Mouse (Mus musculus) forebrain, embryonic 15.5 days (tissue): ENCODE results near the gene Bbs4. TPM values are rescaled to one million over a fixed set of nuclear protein-coding genes. Genes with fewer than 3 reads are reported as not detected.

Experiments used
- ATAC-seq: fragments of 200-750 bp; cut with Nextera tagmentation; replicated peaks from 2 replicates; pipeline ENCODE4 v1.8.0; 2017; ENCODE audit warnings: mild to moderate bottlenecking, moderate TSS enrichment, moderate library complexity
- H3K27ac ChIP-seq: fragments of 300-500 bp; sonication (generic); replicated peaks from 2 replicates; pipeline ENCODE4 v1.5.1; 2015; ENCODE audit warnings: mild to moderate bottlenecking, inconsistent platforms
- H3K27me3 ChIP-seq: fragments of 300-500 bp; sonication (generic); 2 replicates; pipeline ENCODE4 v1.6.1; 2015; ENCODE audit warnings: inconsistent platforms
- H3K36me3 ChIP-seq: fragments of 300-500 bp; sonication (generic); 2 replicates; pipeline ENCODE4 v1.6.1; 2015; ENCODE audit warnings: mild to moderate bottlenecking, inconsistent platforms
- H3K4me1 ChIP-seq: fragments of 300-500 bp; sonication (generic); 2 replicates; pipeline ENCODE4 v1.6.1; 2015; ENCODE audit warnings: inconsistent platforms
- H3K4me2 ChIP-seq: fragments of 300-500 bp; sonication (generic); replicated peaks from 2 replicates; pipeline ENCODE4 v1.6.1; 2015; ENCODE audit warnings: mild to moderate bottlenecking, inconsistent platforms
- H3K4me3 ChIP-seq: fragments of 300-500 bp; sonication (generic); 2 replicates; pipeline ENCODE4 v1.5.1; 2015; ENCODE audit warnings: mild to moderate bottlenecking, inconsistent platforms
- H3K9ac ChIP-seq: fragments of 300-500 bp; sonication (generic); replicated peaks from 2 replicates; pipeline ENCODE4 v1.6.1; 2015; ENCODE audit warnings: mild to moderate bottlenecking, inconsistent platforms
- H3K9me3 ChIP-seq: fragments of 300-500 bp; sonication (generic); 2 replicates; pipeline ENCODE4 v1.6.1; 2016; ENCODE audit warnings: inconsistent platforms
- WGBS: fragments of 180-500 bp; shearing (Covaris S2); methylation state at CpG from one replicate; pipeline ENCODE4 v1.1.7; 2015; ENCODE audit warnings: mixed read lengths; 5-methylcytosine and 5-hydroxymethylcytosine counted together
- polyA plus RNA-seq: library from polyadenylated mRNA; unstranded; fragments of >200 nt; fragmentation: Nextera tagmentation; extraction: Ambion mirVana; gene quantifications from 2 replicates; pipeline ENCODE4 v1.2.1, GENCODE M21; 2015

Bbs4 gene
- polyA plus RNA-seq, 1 experiment from 2014 or later: 44.2 TPM

- ATAC-seq: peak; percentile 98
- Histone ChIP-seq H3K4me1 (peaks cover 14% of the 10 kb centered on the region), H3K36me3 (no peaks in the 10 kb centered on the region), H3K9ac (peak within 1 kb of the TSS; percentile 85), H3K27ac (peak within 1 kb of the TSS; percentile 89), H3K4me3 (peak within 1 kb of the TSS; percentile 91), H3K27me3 (no peaks in the 10 kb centered on the region), H3K9me3 (no peaks in the 10 kb centered on the region), H3K4me2 (peak within 1 kb of the TSS; percentile 71)
- WGBS: under 1% methylated on average over 58 of the region's 58 CpGs
These were observed 62.2 kb downstream of the Bbs4 start, which contains the start of gene Adpgk for GRCm38 (mm10) chr9:59290957-59291687. Gene Adpgk (plus strand): TSS chr9:59291558.

- 73% methylated on average over 6 of the region's 6 CpGs for WGBS
- peaks cover 14% of the 10 kb centered on the region for H3K4me1 ChIP-seq
These were observed 63.7 kb downstream of the Bbs4 start for GRCm38 (mm10) chr9:59289529-59290115.

DNA sequence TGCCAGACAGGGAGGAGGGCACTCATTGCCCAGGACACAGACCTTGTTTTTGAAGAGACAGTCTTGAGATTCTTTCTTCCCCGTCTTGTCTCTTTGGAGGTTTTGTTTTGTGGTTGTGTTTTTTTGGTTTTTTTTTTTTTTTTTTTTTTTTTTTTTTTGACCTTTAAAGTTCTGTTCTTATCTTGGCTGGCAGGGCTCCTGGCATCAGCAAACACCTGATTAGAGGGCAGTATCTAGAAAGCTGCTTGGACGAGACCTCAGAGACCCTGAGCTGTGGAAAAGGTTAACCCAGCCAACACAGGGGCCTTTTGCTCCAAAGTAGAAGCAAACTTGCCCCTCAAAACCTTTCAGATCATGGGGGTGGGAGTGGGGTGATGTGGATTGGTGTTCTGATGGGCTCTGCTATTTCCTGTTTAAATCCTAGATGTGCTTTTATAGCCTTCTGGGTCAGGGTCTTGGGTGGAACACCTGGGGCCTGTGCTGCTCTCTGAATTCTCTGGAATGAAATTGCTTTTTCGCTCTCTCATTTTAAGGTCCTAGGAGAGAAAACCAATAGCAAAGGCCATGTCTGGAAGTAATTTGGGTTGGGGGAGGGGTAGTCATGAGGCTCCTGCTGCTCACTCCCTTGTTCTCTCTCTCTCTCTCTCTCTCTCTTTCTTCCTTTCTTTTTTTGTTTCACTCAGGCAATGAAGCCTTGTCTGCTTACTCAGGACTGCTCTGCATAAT is 64.5 kb downstream of the Bbs4 start:
- Histone ChIP-seq H3K4me1 (peaks cover 14% of the 10 kb centered on the region), H3K4me2 (no peak overlapping the region), H3K9ac (no peak overlapping the region), H3K27me3 (no peaks in the 10 kb centered on the region), H3K36me3 (no peaks in the 10 kb centered on the region), H3K4me3 (no peak overlapping the region), H3K27ac (no peak overlapping the region), H3K9me3 (no peaks in the 10 kb centered on the region)
- WGBS: 69% methylated on average over 3 of the region's 3 CpGs
- no peak for ATAC-seq

More at GRCm38 (mm10) chr9:59289529-59290115, 63.7 kb downstream of the Bbs4 start:
- no peaks in the 10 kb centered on the region for H3K27me3 ChIP-seq
- no peak overlapping the region for H3K4me2 ChIP-seq
- H3K4me3 ChIP-seq: no peak overlapping the region
- H3K36me3 ChIP-seq: no peaks in the 10 kb centered on the region
- H3K27ac ChIP-seq: no peak overlapping the region
- no peak for ATAC-seq
- no peak overlapping the region for H3K9ac ChIP-seq
- no peaks in the 10 kb centered on the region for H3K9me3 ChIP-seq

GRCm38 (mm10) chr9:59288058-59288457 is 65.2 kb downstream of the Bbs4 start:
- WGBS: 88% methylated on average over 5 of the region's 5 CpGs
- H3K27me3 ChIP-seq: no peaks in the 10 kb centered on the region
- ATAC-seq: no peak
- peaks cover 14% of the 10 kb centered on the region for H3K4me1 ChIP-seq
- H3K36me3 ChIP-seq: no peaks in the 10 kb centered on the region
- no peaks in the 10 kb centered on the region for H3K9me3 ChIP-seq
- H3K9ac ChIP-seq: no peak overlapping the region
- H3K27ac ChIP-seq: no peak overlapping the region
- H3K4me2 ChIP-seq: no peak overlapping the region
- H3K4me3 ChIP-seq: no peak overlapping the region

DNA sequence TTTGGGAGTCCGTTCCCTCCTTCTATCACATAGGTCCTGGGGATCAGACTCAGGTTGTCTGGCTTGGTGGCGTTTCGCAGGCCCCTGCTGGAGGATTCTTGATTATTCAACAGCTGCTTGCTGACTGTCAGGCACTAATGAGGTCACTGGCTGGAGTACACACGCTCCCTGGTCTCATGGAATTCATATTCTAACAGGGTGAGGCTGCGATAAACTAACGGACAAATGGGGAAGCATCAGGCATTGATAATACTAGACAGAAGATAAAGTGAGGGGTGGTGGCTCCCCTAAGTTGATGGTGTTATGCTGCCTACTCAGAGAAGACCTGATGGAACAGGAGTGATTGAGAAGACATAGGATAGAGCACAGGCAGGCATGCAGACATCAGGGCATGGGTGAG is 67.7 kb downstream of the Bbs4 start:
- WGBS: 73% methylated on average over 6 of the region's 6 CpGs

GRCm38 (mm10) chr9:59282683-59282986 is 70.7 kb downstream of the Bbs4 start:
- WGBS: 51% methylated on average over 7 of the region's 7 CpGs
- Histone ChIP-seq H3K27ac (no peak overlapping the region), H3K9ac (no peak overlapping the region), H3K4me1 (peaks cover 14% of the 10 kb centered on the region), H3K36me3 (no peaks in the 10 kb centered on the region), H3K4me3 (no peak overlapping the region), H3K9me3 (no peaks in the 10 kb centered on the region), H3K27me3 (no peaks in the 10 kb centered on the region), H3K4me2 (no peak overlapping the region; the same call in 1 of the 2 replicates)
- peak; percentile 18; the same call in 1 of the 2 replicates for ATAC-seq

More for the DNA sequence above, 67.7 kb downstream of the Bbs4 start:
- no peaks in the 10 kb centered on the region for H3K27me3 ChIP-seq
- no peaks in the 10 kb centered on the region for H3K36me3 ChIP-seq
- peaks cover 13% of the 10 kb centered on the region for H3K4me1 ChIP-seq
- no peak overlapping the region for H3K4me2 ChIP-seq
- no peak overlapping the region for H3K27ac ChIP-seq
- no peak overlapping the region for H3K9ac ChIP-seq
- no peaks in the 10 kb centered on the region for H3K9me3 ChIP-seq
- no peak overlapping the region for H3K4me3 ChIP-seq
- ATAC-seq: no peak

DNA sequence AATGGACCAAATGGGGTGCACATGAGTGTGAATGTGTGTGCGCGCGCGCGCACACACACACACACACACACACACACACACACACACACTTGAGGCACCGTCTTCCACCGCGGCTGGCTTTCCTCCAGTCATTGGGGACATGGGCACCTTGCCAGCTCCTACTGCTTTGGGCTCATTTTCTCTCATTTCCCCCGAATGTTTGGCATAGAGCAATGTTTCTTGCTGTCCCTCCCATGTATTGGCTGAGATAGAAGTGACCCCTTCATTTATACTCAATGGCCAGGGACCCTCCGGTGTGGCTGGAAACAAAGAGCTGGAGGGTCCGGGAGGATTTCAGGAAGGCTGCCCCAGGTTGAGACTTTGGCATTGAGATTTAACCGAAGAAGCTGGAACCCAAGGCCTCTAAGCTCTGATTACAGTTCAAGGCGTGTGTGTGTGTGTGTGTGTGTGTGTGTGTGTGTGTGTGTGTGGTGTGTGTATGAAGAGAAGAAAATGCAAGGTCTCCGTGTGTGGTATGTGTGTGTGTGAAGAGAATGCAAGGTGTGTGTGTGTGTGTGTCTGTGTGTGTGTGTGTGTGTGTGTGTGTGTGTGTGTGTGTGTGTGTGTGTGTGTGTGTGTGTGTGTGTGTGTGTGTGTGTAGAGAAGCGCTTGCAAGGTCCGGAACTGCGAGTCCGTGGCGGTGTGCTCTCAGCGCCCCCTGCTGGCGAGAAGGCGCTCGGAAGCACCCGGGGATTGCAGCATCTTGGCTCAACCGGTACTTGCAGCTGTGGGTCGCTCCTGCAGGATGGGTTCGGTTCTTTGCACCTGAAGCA is 71.2 kb downstream of the Bbs4 start:
- Histone ChIP-seq H3K9ac (no peak overlapping the region), H3K4me1 (peaks cover 18% of the 10 kb centered on the region), H3K4me2 (peak overlapping the region; percentile 20), H3K9me3 (no peaks in the 10 kb centered on the region), H3K27ac (peak overlapping the region; percentile 73), H3K36me3 (no peaks in the 10 kb centered on the region), H3K4me3 (no peak overlapping the region), H3K27me3 (no peaks in the 10 kb centered on the region)
- peak; percentile 77; the same call in 1 of the 2 replicates for ATAC-seq
- WGBS: 29% methylated on average over 27 of the region's 27 CpGs

DNA sequence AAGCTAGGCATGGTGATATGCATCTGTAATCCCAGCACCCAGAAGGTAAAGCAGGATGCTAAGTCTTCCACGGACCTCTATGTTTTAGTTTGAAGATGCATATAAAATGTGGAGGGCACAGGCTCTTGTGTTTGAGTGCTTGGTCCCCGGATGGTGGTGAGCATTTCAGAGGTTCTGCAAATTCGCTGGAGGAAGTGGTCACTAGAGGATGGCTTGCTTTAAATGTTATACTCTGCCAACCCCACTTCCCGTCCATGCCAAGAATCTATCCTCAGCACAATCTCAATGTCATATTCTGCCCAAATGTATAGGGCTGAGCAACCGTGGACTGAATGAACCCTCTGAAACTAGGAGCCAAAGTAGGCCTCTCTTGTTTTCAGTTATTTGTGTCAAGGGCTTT is 72.4 kb downstream of the Bbs4 start:
- Histone ChIP-seq H3K27me3 (no peaks in the 10 kb centered on the region), H3K4me3 (no peak overlapping the region)

GRCm38 (mm10) chr9:59278694-59279093 is 74.6 kb downstream of the Bbs4 start:
- no peak overlapping the region; the same call in 1 of the 2 replicates for H3K27ac ChIP-seq
- no peaks in the 10 kb centered on the region for H3K27me3 ChIP-seq
- no peak overlapping the region for H3K4me3 ChIP-seq
- ATAC-seq: no peak
- no peaks in the 10 kb centered on the region for H3K36me3 ChIP-seq
- H3K9ac ChIP-seq: no peak overlapping the region
- H3K4me1 ChIP-seq: peaks cover 18% of the 10 kb centered on the region
- WGBS: 91% methylated on average over 5 of the region's 5 CpGs
- no peak overlapping the region for H3K4me2 ChIP-seq
- no peaks in the 10 kb centered on the region for H3K9me3 ChIP-seq

More for the DNA sequence above, 72.4 kb downstream of the Bbs4 start:
- Histone ChIP-seq H3K9me3 (no peaks in the 10 kb centered on the region), H3K9ac (no peak overlapping the region), H3K4me1 (peaks cover 18% of the 10 kb centered on the region), H3K36me3 (no peaks in the 10 kb centered on the region), H3K27ac (peak overlapping the region; percentile 73; the same call in 1 of the 2 replicates), H3K4me2 (no peak overlapping the region)
- 89% methylated on average over 5 of the region's 5 CpGs for WGBS
- no peak for ATAC-seq

- Histone ChIP-seq H3K9me3 (no peaks in the 10 kb centered on the region), H3K4me1 (peaks cover 18% of the 10 kb centered on the region), H3K4me3 (no peak overlapping the region), H3K4me2 (no peak overlapping the region), H3K27ac (no peak overlapping the region; the same call in 1 of the 2 replicates), H3K9ac (no peak overlapping the region), H3K36me3 (no peaks in the 10 kb centered on the region), H3K27me3 (no peaks in the 10 kb centered on the region)
- 93% methylated on average over 2 of the region's 2 CpGs for WGBS
- ATAC-seq: no peak
These were observed 75.1 kb downstream of the Bbs4 start for GRCm38 (mm10) chr9:59278199-59278598.

GRCm38 (mm10) chr9:59274846-59275455 is 78.4 kb downstream of the Bbs4 start:
- no peaks in the 10 kb centered on the region for H3K27me3 ChIP-seq
- no peak overlapping the region for H3K9ac ChIP-seq
- H3K36me3 ChIP-seq: no peaks in the 10 kb centered on the region
- no peak overlapping the region for H3K4me2 ChIP-seq
- no peak overlapping the region for H3K4me3 ChIP-seq
- 85% methylated on average over 19 of the region's 19 CpGs for WGBS
- no peak overlapping the region for H3K27ac ChIP-seq
- no peak for ATAC-seq
- H3K9me3 ChIP-seq: no peaks in the 10 kb centered on the region
- H3K4me1 ChIP-seq: 0 out of 2 replicates have a peak, but pooled peaks cover 9% of the 10 kb centered on the region
